Mouse (Mus musculus) heart, postnatal 0 days (tissue): ENCODE measurements around the gene Gm10277.

Experiments
- CTCF ChIP-seq: IDR thresholded peaks from 2 replicates; pipeline ENCODE4 v1.5.1; 2016; ENCODE audit warnings: antibody characterized with exemption, control low read depth, low read depth
- EP300 ChIP-seq: IDR thresholded peaks from 2 replicates; pipeline ENCODE4 v1.6.1; 2016; ENCODE audit warnings: antibody characterized with exemption, low read depth

DNA sequence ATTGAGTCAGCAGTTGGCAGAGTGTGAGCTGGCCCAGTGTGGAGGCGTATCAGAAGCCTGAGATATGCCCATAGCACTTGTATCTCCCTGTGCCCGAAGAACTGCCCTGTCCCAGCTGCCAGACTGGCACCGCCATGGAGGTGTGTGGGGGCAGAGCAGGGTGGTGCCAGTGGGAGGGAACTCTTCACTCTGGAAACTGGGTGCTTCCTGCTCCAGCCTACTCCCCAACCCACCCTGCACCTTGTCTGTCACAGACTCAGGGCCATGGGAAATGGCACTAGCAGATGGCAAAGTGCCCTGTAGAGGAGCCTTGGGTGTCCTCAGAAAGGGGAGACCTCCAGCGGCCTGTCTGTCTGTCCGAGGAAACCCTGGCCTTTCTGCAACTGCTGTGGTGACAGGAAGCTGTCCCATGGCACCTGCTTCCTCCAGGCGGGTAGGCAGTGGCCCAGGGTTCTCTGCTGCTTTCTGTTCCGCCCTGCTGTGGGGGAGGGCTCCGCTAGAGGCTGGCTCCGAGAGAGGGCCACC, 14.9 kb upstream of the Gm10277 start:
- TF ChIP-seq CTCF (no peak), EP300 (no peak)
